Mouse (Mus musculus): ENCODE measurements around the gene Gart. TPM values are rescaled to one million over a fixed set of nuclear protein-coding genes. Genes with fewer than 3 reads are reported as not detected.

Gene Gart
- polyA plus RNA-seq, 1 experiment from 2014 or later: 79.9 TPM

DNA sequence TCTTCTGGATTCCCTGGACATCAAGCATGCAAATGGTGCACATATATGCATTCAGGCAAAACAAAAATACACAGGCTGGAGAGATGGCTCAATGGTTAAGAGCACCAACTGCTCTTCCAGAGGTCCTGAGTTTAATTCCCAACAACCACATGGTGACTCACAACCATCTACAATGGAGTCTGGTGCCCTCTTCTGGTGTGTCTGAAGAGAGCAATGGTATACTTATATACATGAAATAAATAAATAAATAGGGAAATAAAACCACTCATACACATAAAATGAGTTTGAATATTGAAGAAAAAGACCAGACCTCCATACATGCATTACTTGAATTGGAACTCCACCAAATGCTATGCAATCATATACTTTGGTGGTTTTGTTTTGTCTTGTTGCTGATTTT is 47.5 kb downstream of the Gart start:
- no peak overlapping the region for H3K9ac ChIP-seq (replicated peaks)
- no peak overlapping the region for H3K4me2 ChIP-seq (replicated peaks)
- no peaks in the 10 kb centered on the region for H3K36me3 ChIP-seq
- ATAC-seq (replicated peaks): no peak
- H3K9me3 ChIP-seq: no peaks in the 10 kb centered on the region
- H3K4me3 ChIP-seq: no peak overlapping the region
- peaks cover 6% of the 10 kb centered on the region; the same call in 1 of the 2 replicates for H3K27me3 ChIP-seq
- H3K27ac ChIP-seq (replicated peaks): no peak overlapping the region
- H3K4me1 ChIP-seq: peaks cover 21% of the 10 kb centered on the region

DNA sequence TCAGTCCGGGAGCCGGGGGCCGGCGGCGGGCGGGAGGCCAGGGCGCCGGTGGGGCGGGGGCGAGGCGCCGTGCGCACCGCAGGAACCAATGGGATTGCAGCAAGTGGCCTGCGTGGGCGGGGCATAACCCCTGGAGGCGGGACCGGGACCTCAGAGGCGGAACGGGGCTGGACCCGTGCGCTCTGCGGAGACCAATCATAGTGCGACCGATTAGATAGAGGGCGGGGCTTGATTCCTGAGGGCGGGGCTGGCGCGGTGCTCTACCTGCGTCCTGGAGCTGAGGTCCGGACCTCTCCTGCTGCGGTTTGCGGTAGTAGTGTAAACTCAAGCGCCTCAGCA is 49.1 kb downstream of the Gart start, which contains the start of gene Tmem50b:
Tmem50b (minus strand) TSS at position 129 of the 339 bp plus-strand sequence.
- peak within 1 kb of the TSS; percentile 66 for H3K4me3 ChIP-seq
- H3K4me1 ChIP-seq: peaks cover 24% of the 10 kb centered on the region
- peak; percentile 99 for ATAC-seq (replicated peaks)
- peaks cover 6% of the 10 kb centered on the region; the same call in 1 of the 2 replicates for H3K27me3 ChIP-seq
- peak within 1 kb of the TSS; percentile 63 for H3K27ac ChIP-seq (replicated peaks)
- H3K9me3 ChIP-seq: no peaks in the 10 kb centered on the region
- H3K4me2 ChIP-seq (replicated peaks): peak within 1 kb of the TSS; percentile 80
- under 1% methylated on average over 34 of the region's 34 CpGs for WGBS
- H3K9ac ChIP-seq (replicated peaks): peak within 1 kb of the TSS; percentile 65
- no peaks in the 10 kb centered on the region for H3K36me3 ChIP-seq

DNA sequence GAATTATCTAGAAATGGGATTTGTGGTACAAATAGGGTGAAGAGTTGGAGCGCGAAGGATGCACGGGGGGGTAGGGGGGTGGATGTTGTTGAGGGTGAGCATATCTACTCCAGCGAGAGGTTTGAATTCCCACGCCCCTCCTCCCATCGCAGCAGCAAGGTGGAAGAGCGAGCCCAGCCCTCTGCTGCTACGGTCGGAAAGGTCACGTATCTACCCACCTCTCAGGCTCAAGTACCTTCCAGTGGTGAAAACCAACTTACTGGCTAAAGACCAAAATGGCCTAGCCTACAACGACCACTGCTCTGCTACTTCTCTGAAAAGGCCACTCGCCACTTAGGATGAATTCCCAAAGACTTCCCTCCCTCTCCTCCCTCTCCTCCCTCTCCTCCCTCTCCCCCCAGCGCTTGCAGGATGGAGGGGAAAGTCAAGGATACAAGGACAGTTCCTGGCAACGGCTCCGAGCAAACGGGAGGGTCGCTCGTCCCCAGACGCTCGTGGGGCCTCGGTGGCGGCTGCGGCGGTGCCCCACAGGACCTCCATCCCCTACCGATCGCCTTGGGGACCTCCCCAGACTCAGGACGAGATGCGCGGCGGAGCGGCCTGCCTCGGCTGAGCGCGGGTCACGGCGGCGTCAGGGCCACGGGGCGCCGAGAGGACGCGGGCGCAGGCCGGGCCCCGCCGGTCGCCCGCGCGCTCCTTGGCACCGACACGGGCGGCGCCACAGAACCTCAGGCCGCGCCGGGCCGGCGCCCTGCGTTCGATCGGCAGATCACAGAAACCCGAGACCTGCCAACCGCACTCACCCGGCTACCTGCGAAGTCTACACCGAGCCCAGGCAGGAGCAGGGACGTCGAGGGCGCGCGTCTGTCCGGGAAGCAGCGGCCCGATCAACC is 49.7 kb downstream of the Gart start:
- Histone ChIP-seq H3K36me3 (no peaks in the 10 kb centered on the region), H3K9ac (replicated peaks) (peak overlapping the region; percentile 65), H3K4me2 (replicated peaks) (peak overlapping the region; percentile 80), H3K4me3 (peak overlapping the region; percentile 66), H3K27me3 (peaks cover 6% of the 10 kb centered on the region; the same call in 1 of the 2 replicates), H3K4me1 (peaks cover 24% of the 10 kb centered on the region), H3K9me3 (no peaks in the 10 kb centered on the region), H3K27ac (replicated peaks) (peak overlapping the region; percentile 63)
- under 1% methylated on average over 75 of the region's 75 CpGs for WGBS
- no peak; the same call in 1 of the 2 replicates for ATAC-seq (replicated peaks)

DNA sequence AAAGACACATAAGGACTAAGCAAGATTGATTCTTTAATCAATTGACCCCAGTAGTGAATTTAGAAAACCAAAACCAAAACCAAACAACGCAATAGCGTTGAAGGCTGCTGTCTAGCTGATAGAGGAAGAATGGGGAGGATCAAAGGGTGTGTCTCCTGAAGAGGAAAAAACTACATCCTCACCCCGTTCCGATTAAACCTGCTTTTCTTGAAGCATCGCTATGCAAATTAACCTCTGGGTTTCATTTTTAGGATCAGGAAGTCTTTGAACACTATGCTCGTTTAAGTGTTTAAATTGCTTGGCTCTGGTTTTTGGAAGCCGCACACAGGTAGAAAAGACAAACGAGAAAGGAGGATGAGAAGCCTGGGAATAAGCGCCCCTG is 50.4 kb downstream of the Gart start:
- peak overlapping the region; percentile 80 for H3K4me2 ChIP-seq (replicated peaks)
- H3K9ac ChIP-seq (replicated peaks): peak overlapping the region; percentile 65
- H3K36me3 ChIP-seq: no peaks in the 10 kb centered on the region
- H3K27me3 ChIP-seq: peaks cover 6% of the 10 kb centered on the region; the same call in 1 of the 2 replicates
- H3K27ac ChIP-seq (replicated peaks): no peak overlapping the region
- H3K4me3 ChIP-seq: peak overlapping the region; percentile 66
- peaks cover 24% of the 10 kb centered on the region for H3K4me1 ChIP-seq
- H3K9me3 ChIP-seq: no peaks in the 10 kb centered on the region
- WGBS: 17% methylated on average over 9 of the region's 9 CpGs
- no peak for ATAC-seq (replicated peaks)

DNA sequence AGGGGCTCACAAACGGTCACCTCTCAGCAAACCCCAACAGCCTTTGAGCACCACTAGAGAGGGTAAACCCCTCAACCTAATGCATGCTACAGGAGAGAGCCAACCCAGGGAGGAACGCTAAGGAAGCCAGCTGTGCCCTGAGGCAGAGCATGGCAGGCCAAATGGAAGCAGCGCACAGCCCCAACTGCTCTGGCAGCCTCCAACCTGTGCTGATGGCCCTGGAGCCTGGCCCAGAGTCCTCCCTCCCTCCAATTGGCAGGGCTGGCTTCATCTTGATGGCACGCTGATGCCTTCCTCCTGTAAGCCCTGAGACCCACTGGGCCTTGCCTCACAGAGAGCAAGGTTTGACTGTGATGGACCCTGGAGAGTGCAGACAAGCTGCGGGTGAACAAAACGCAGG is 51.7 kb downstream of the Gart start:
- H3K4me2 ChIP-seq (replicated peaks): peak overlapping the region; percentile 6; the same call in 1 of the 2 replicates
- H3K36me3 ChIP-seq: no peaks in the 10 kb centered on the region
- H3K4me1 ChIP-seq: peaks cover 24% of the 10 kb centered on the region
- no peak for ATAC-seq (replicated peaks)
- 63% methylated on average over 6 of the region's 6 CpGs for WGBS
- H3K9ac ChIP-seq (replicated peaks): no peak overlapping the region
- no peaks in the 10 kb centered on the region for H3K9me3 ChIP-seq
- H3K27me3 ChIP-seq: peaks cover 6% of the 10 kb centered on the region; the same call in 1 of the 2 replicates
- H3K27ac ChIP-seq (replicated peaks): peak overlapping the region; percentile 16
- H3K4me3 ChIP-seq: no peak overlapping the region

DNA sequence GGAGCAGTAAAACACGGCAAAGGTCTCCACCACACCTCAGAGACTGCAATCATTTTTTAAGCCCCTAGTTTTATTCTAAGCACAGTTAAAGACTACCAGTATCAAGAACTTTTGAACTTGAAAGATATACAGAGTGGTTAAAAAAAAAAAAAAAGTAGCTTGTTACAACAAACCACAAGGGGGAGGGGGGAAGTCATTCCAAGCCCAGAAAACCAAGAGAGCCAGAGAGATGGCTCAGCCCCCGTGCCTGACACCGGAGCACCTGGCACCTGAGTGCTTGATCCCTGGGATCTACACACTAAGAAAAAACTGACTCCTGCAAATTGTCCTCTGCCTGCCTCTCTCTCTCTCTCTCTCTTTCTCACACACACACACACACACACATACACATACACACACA is 53.5 kb downstream of the Gart start:
- no peak overlapping the region for H3K4me3 ChIP-seq
- no peak overlapping the region for H3K27ac ChIP-seq (replicated peaks)
- H3K4me1 ChIP-seq: peaks cover 24% of the 10 kb centered on the region
- no peak for ATAC-seq (replicated peaks)
- H3K36me3 ChIP-seq: no peaks in the 10 kb centered on the region
- WGBS: 77% methylated on average over 3 of the region's 3 CpGs
- no peak overlapping the region for H3K9ac ChIP-seq (replicated peaks)
- H3K27me3 ChIP-seq: no peaks in the 10 kb centered on the region
- no peak overlapping the region for H3K4me2 ChIP-seq (replicated peaks)
- no peaks in the 10 kb centered on the region for H3K9me3 ChIP-seq

DNA sequence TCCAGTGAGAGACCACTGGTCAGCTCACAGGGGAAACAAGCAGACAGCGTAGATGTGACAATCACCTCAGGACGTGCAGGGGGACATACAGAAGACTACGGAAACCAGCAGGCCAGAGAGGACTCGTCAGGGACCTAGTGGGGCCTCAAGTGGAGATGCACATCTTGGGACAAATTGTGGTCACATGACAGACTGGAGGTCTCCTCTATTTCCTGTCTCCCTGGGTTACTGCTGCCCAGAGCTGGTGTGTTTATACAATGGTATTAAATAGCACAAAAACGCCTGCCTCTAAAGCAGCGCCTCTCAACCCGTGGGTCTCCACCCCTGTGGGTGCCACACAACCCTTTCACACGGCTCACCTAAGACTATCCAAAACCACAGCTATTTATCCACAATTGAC is 54.6 kb downstream of the Gart start:
- Histone ChIP-seq H3K4me2 (replicated peaks) (no peak overlapping the region), H3K9me3 (no peaks in the 10 kb centered on the region), H3K27me3 (no peaks in the 10 kb centered on the region), H3K4me3 (no peak overlapping the region), H3K4me1 (peaks cover 19% of the 10 kb centered on the region), H3K27ac (replicated peaks) (no peak overlapping the region), H3K9ac (replicated peaks) (no peak overlapping the region), H3K36me3 (no peaks in the 10 kb centered on the region)
- no peak for ATAC-seq (replicated peaks)
- 82% methylated on average over 8 of the region's 8 CpGs for WGBS

DNA sequence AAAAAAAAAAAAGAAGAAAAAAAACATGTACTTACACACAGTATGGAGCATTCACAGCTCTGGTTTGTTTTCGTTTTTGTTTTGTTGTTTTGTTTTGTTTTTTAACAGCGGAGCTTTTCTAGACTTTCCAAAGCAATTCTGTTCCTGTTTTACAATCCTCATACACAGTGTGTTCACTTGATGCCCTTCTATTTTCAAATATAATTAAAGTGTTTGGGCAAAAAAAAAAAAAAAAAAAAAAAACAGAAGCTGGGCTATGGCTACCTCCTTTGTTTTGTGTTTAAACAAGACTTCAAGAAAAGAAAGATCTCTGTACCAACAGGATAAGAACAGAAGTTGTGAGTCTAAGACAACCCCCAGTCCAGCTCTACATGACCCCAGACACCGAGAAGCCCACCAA is 58.0 kb downstream of the Gart start:
- Histone ChIP-seq H3K4me3 (no peak overlapping the region), H3K9ac (replicated peaks) (no peak overlapping the region), H3K4me2 (replicated peaks) (no peak overlapping the region), H3K36me3 (peaks cover 12% of the 10 kb centered on the region; the same call in 1 of the 2 replicates), H3K4me1 (peaks cover 3% of the 10 kb centered on the region; the same call in 1 of the 2 replicates), H3K27ac (replicated peaks) (no peak overlapping the region), H3K27me3 (no peaks in the 10 kb centered on the region), H3K9me3 (no peaks in the 10 kb centered on the region)
- no peak for ATAC-seq (replicated peaks)
- WGBS: 91% methylated on average over 3 of the region's 3 CpGs

DNA sequence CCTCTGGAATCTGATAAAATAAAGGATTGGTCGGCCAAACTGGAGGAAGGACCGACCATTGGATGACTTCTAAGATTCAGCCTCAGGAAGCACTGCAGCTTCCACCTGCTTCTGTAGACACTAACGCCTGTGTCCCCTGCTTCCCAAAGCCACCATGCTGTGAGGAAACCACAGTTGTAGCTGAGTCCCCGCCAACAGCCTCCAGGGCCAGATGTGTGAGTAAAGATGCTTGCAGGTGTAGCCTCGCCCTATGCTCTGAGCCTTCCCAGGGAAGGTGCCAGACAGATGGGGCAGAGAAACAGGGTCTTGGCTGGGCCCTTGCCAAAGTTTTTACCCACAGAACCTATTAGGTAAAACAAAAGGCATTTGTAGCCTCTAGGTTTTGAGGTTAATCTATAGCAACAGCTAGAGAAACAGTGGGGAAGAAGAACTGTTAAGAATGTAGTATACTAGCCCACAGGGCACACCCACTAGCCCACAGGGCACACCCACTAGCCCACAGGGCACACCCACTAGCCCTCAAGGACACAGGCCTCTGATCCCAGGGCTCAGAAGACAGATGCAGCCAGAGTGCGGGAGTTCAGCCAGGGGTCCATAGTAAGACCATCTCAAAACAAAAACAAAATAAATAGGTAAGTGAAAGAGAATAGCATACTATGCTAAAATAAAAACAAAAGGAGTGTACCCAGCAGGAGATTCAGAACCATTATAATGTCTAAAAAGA is 58.9 kb downstream of the Gart start:
- WGBS: 56% methylated on average over 6 of the region's 6 CpGs
- no peak overlapping the region for H3K4me3 ChIP-seq
- peaks cover 2% of the 10 kb centered on the region; the same call in 1 of the 2 replicates for H3K4me1 ChIP-seq
- H3K27me3 ChIP-seq: no peaks in the 10 kb centered on the region
- H3K27ac ChIP-seq (replicated peaks): no peak overlapping the region
- peaks cover 12% of the 10 kb centered on the region; the same call in 1 of the 2 replicates for H3K36me3 ChIP-seq
- H3K9me3 ChIP-seq: no peaks in the 10 kb centered on the region
- ATAC-seq (replicated peaks): no peak
- H3K4me2 ChIP-seq (replicated peaks): no peak overlapping the region
- no peak overlapping the region for H3K9ac ChIP-seq (replicated peaks)

DNA sequence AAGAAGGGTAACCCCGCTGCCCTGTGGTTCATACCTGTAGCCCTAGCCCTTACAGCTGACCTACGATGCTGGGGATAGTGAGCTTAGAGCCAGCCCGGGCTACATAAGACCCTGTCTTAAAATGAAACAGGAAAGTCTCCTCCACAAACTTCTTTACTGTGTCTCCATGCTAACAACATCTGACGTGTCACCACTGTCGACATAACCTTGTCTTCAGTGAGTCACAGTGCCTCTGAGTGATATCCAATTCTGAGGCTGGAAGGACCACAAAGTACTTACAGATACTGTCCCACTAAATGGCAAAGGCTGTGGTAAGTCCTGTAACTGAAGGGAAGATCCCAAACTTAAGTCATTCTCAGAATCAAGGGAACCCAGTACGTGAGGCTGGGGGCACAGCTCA is 60.5 kb downstream of the Gart start:
- no peaks in the 10 kb centered on the region; the same call in 1 of the 2 replicates for H3K4me1 ChIP-seq
- peaks cover 14% of the 10 kb centered on the region; the same call in 1 of the 2 replicates for H3K36me3 ChIP-seq
- H3K4me2 ChIP-seq (replicated peaks): no peak overlapping the region
- no peak for ATAC-seq (replicated peaks)
- H3K9ac ChIP-seq (replicated peaks): no peak overlapping the region
- H3K4me3 ChIP-seq: no peak overlapping the region
- H3K27ac ChIP-seq (replicated peaks): no peak overlapping the region
- no peaks in the 10 kb centered on the region for H3K27me3 ChIP-seq
- H3K9me3 ChIP-seq: no peaks in the 10 kb centered on the region
- 93% methylated on average over 6 of the region's 6 CpGs for WGBS

DNA sequence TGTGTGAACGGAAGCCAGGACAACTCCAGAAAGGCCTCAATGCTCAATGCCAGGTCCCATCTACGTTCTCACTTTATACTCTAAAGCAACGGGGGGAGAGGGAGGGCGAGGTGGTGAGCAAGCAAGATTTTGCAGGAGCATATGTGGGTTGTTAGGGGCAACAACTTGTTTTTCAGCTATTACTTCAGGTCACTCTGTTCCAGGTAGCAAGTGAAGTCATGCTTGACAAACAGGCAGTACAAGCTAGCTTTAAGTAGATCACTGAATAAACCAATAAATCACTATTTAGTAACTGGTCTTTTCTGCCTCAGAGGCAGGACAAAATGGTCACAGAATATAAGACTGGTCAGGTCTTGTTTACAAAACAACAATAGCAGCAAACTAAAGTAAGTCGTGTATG is 61.1 kb downstream of the Gart start:
- no peaks in the 10 kb centered on the region for H3K27me3 ChIP-seq
- no peak overlapping the region for H3K4me3 ChIP-seq
- WGBS: 90% methylated on average over 5 of the region's 5 CpGs
- H3K9me3 ChIP-seq: no peaks in the 10 kb centered on the region
- H3K4me2 ChIP-seq (replicated peaks): no peak overlapping the region
- no peaks in the 10 kb centered on the region; the same call in 1 of the 2 replicates for H3K4me1 ChIP-seq
- no peak overlapping the region for H3K27ac ChIP-seq (replicated peaks)
- H3K36me3 ChIP-seq: peaks cover 16% of the 10 kb centered on the region; the same call in 1 of the 2 replicates
- no peak overlapping the region for H3K9ac ChIP-seq (replicated peaks)
- no peak for ATAC-seq (replicated peaks)

DNA sequence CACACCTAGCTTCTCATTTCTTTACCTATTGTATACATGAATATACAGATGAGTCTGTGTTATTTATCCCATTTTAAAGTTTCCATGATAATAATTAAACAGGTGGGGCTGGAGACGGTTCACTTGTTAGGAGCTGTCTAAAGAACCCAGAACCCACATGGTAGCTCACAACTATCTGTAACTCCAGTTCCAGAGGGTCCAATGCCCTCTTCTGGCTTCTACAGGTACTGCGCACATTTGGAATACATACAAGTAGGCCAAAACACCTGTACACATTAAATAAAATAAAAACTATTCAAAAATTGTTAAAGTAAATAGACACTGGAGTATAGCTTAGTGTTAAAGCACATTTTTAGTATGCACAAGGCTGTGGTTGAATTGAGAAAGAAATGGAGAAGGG is 64.4 kb downstream of the Gart start:
- peaks cover 16% of the 10 kb centered on the region; the same call in 1 of the 2 replicates for H3K36me3 ChIP-seq
- H3K9ac ChIP-seq (replicated peaks): no peak overlapping the region
- no peak overlapping the region for H3K27ac ChIP-seq (replicated peaks)
- no peaks in the 10 kb centered on the region for H3K9me3 ChIP-seq
- WGBS: 62% methylated on average over 2 of the region's 2 CpGs
- H3K27me3 ChIP-seq: no peaks in the 10 kb centered on the region
- H3K4me1 ChIP-seq: peaks cover 18% of the 10 kb centered on the region; the same call in 1 of the 2 replicates
- H3K4me3 ChIP-seq: no peak overlapping the region
- no peak overlapping the region for H3K4me2 ChIP-seq (replicated peaks)
- ATAC-seq (replicated peaks): no peak
